Mouse (Mus musculus): Measurements from ENCODE around the gene Galntl5. TPM values are rescaled to one million over a fixed set of nuclear protein-coding genes. Genes with fewer than 3 reads are reported as not detected.

Galntl5 gene
- total RNA-seq, 2 experiments from 2014 or later, result not detected

Small RNA genes lying within 50 kb of the gene (microRNA-seq; reads per million reads assigned to microRNA genes)
- gene Gm26051, result 0 reads per million in 2 experiments

Other genes starting within 250 kb of the Galntl5 start
- gene Prkag2, start 80.8 kb upstream of the Galntl5 start, total RNA-seq (2021), result 10 to 100 TPM; 41.9 to 43.5 TPM
- 10 to 100 TPM; 24.5 TPM for gene Galnt11, start 40.4 kb downstream of the Galntl5 start, total RNA-seq (2021)
- gene E130116L18Rik, start 41.7 kb downstream of the Galntl5 start, total RNA-seq (2021), result not detected

Measured in heart, postnatal 14 days (tissue).